Mouse (Mus musculus) brain, embryonic 14.5 days (tissue): ENCODE measurements around the gene Efcab11.

Experiments
- CTCF ChIP-seq: fragments of 200-500 bp; IDR thresholded peaks from 2 replicates; pipeline ENCODE4 v1.5.1; 2012; ENCODE audit warnings: inconsistent platforms, mild to moderate bottlenecking, moderate library complexity, borderline replicate concordance; ENCODE audit not compliant: insufficient read depth, insufficient read length; ENCODE audit errors: extremely low read depth
- POLR2A ChIP-seq: fragments of 200-500 bp; IDR thresholded peaks from 2 replicates; pipeline ENCODE4 v1.6.1; 2012; ENCODE audit warnings: mild to moderate bottlenecking, inconsistent platforms, borderline replicate concordance; ENCODE audit not compliant: poor library complexity, insufficient read depth, insufficient read length, severe bottlenecking; ENCODE audit errors: extremely low read depth

DNA sequence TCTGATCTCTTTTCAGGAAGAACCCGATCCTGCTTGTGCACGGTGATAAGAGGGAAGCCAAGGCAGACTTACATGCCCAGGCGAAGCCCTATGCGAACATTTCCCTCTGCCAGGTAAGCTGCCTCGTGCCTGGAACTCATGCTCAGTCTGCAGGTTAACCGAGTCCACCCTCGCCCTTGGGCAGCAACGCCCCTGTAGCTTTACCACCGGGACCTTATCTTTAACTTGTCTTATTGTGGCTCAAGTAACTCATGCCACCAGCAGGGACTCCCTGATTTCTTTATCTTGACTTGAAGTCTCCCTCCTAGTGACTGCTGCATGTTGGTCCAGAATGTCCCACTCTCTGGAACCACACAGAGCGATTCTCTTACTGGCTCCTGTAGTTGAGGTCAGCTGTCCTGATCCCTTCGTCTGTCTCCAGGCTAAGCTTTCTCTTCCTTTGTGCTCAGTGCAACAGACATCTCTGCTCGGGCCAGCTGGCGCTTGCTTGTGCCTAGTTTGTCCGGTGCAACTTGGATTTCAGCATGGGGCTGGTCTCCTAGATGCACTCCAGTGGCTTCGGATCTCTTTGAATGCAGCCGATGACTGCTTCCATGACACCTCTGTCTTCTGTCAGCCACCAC is 14.1 kb upstream of the Efcab11 start:
- no peak for TF ChIP-seq POLR2A
- no peak for TF ChIP-seq CTCF
